Mouse (Mus musculus): Measurements from ENCODE around the gene Cerk.

DNA sequence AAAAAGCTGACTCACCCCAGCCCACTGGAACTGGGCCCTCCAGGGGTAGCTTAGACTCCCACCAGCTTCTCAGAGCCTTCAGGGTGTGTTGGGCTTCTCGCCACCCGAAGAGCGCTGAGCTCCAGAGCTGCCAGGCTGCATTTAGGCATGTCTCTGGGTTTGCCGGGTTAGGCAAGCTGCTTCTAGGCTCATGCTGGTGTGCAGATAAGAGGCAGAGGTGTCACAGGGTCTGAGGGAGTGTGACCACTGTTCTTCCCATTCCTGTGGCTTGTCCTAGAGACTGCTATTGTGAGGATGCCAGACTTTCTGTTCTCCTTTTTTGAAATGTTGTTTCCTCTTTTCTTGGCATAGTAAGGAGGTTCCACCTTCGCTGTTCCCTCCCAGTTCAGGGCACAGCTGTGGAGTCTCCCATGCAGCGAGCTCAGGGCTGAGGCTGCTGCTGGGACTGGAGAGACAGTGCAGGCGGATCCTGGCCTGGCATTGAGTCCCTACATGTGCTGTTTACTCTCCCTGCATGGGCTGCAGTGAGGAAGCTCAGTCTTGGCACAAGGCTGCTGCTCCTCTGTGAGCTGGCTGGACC is 39.1 kb upstream of the Cerk start:
- TF ChIP-seq CTCF (conservative IDR thresholded peaks at IDR 0.05 in 1 of 2, IDR thresholded peaks at IDR 0.05 in 1 of 2; ENCODE audit: low read depth in 2 of 2, low read length in 2 of 2), result no peak
- no peak for TF ChIP-seq TCF12 (IDR thresholded peaks at IDR 0.05; ENCODE audit: low read depth, low read length)
- TF ChIP-seq MAZ (IDR thresholded peaks at IDR 0.05; ENCODE audit: low read depth, low read length), result no peak
- no peak for TF ChIP-seq ZKSCAN1 (IDR thresholded peaks at IDR 0.05; ENCODE audit: borderline replicate concordance, low read depth, low read length)
- TF ChIP-seq NRF1 (IDR thresholded peaks at IDR 0.05; ENCODE audit: low read depth, low read length), result no peak
- TF ChIP-seq NELFE (IDR thresholded peaks at IDR 0.05; ENCODE audit: low read depth, low read length), result no peak
- no peak for TF ChIP-seq CHD1 (IDR thresholded peaks at IDR 0.05; ENCODE audit: low read depth, low read length)
- TF ChIP-seq MEF2A (IDR thresholded peaks at IDR 0.05; ENCODE audit: borderline replicate concordance, low read depth, low read length), result no peak
- TF ChIP-seq EP300 (IDR thresholded peaks at IDR 0.05; ENCODE audit: low read length), result no peak
- no peak for TF ChIP-seq POLR2A (IDR thresholded peaks at IDR 0.05; ENCODE audit: low read depth, low read length)
- TF ChIP-seq ZNF384 (IDR thresholded peaks at IDR 0.05; ENCODE audit: low read depth, low read length), result no peak
- no peak for TF ChIP-seq ETS1 (conservative IDR thresholded peaks at IDR 0.05; ENCODE audit: low read depth, low read length)

All from CH12.LX (cell line).